Comparison of ENCODE assay signal across 17 mouse cellular contexts in genomic region chr17:27377151-27377550, GRCm38 (mm10).
DNase-seq lines count a peak whose midpoint lies in the region; ATAC-seq and TF ChIP-seq lines count a peak whose summit lies in the region.
"Had no signal": no experiment of that assay in that cellular context is flagged by ENCODE, and none has a peak within 500 bp of the region (broad histone marks: within the 10 kb centered on the region; RNA-seq: fewer than 3 reads in every experiment).

No protein-coding gene starts in this region.

- peaks cover 5% of the 10 kb centered on the region for H3K4me1 ChIP-seq in testis, adult 2 months (ENCODE audit: control insufficient read depth, insufficient read depth, low read length)
- H3K4me1 ChIP-seq: midbrain, embryonic 12.5 days had no signal

- TF ChIP-seq POLR2A in testis, adult 2 months (IDR thresholded peaks at IDR 0.05; ENCODE audit: control insufficient read depth, low read depth, low read length) = no peak

- no peak overlapping the region for H3K4me3 ChIP-seq in layer of hippocampus, adult 2 months
- no peak overlapping the region for H3K4me3 ChIP-seq in testis, adult 2 months (ENCODE audit: control insufficient read depth, low read depth, low read length)
- H3K4me3 ChIP-seq: forebrain, embryonic 13.5 days; midbrain, embryonic 12.5 days; myocyte had no signal

- DNase-seq in CD4-positive, CD25-positive, alpha-beta regulatory T cell, adult 2 months (ENCODE audit: low read depth, low spot score) = peak; percentile 39
- DNase-seq in layer of hippocampus, adult 2 months (ENCODE audit: low spot score in 2 of 2) = no peak
- DNase-seq in layer of hippocampus, adult 18-20 months (ENCODE audit: low spot score in 2 of 2) = no peak
- DNase-seq in testis, postnatal 10 days (ENCODE audit: low spot score) = no peak
- DNase-seq in spleen, postnatal 10 days (ENCODE audit: low spot score in 2 of 2) = no peak
- DNase-seq in frontal cortex, postnatal 10 days (ENCODE audit: low spot score in 2 of 2) = no peak
- DNase-seq: adrenal gland, postnatal 14 days; cerebellum, adult 9-11 months; lung, postnatal 36 days; retina, postnatal 1 day had no signal

- no peaks in the 10 kb centered on the region for H3K27me3 ChIP-seq in testis, adult 2 months (ENCODE audit: control insufficient read depth, insufficient read depth, low read length)
- H3K27me3 ChIP-seq: midbrain, embryonic 12.5 days had no signal

- H3K36me3 ChIP-seq in testis, adult 2 months (ENCODE audit: control insufficient read depth, insufficient read depth, low read length) = no peaks in the 10 kb centered on the region
- H3K36me3 ChIP-seq: G1E; midbrain, embryonic 12.5 days had no signal

- no peak overlapping the region for H3K27ac ChIP-seq in layer of hippocampus, adult 2 months
- H3K27ac ChIP-seq in testis, adult 2 months (ENCODE audit: control insufficient read depth, insufficient read depth, low read depth, low read length) = no peak overlapping the region
- H3K27ac ChIP-seq: forebrain, embryonic 13.5 days; midbrain, embryonic 12.5 days had no signal

- no peak for ATAC-seq in CD4-positive, CD25-positive, alpha-beta regulatory T cell, adult 4 months
- ATAC-seq: forebrain, embryonic 13.5 days; hindbrain, embryonic 16.5 days had no signal

- TF ChIP-seq CTCF in layer of hippocampus, adult 2 months (conservative IDR thresholded peaks at IDR 0.05) = peak; percentile 49
- peak; percentile 20; the same call in 1 of the 2 replicates for TF ChIP-seq CTCF in testis, adult 2 months (IDR thresholded peaks at IDR 0.05; ENCODE audit: control insufficient read depth, insufficient read depth, insufficient replicate concordance, low read depth, low read length)
